Mouse (Mus musculus) G1E (cell line): ENCODE data around the gene Kndc1. TPM values are rescaled to one million over a fixed set of nuclear protein-coding genes. Genes with fewer than 3 reads are reported as not detected.

Experiments
- ATAC-seq: 2 replicates; pipeline ENCODE4 v1.8.0; 2016; ENCODE audit warnings: mild to moderate bottlenecking; ENCODE audit not compliant: insufficient number of reproducible peaks, poor library complexity, low FRiP score, severe bottlenecking; ENCODE audit errors: extremely low read depth
- DNase-seq: peaks from one replicate; pipeline ENCODE4 v3.0.0; 2012; ENCODE audit warnings: low spot score
- H3K27me3 ChIP-seq: 2 replicates; pipeline ENCODE4 v1.6.1; 2012; ENCODE audit warnings: mild to moderate bottlenecking, low read length, inconsistent platforms; ENCODE audit not compliant: insufficient read depth
- H3K36me3 ChIP-seq: replicated peaks from 2 replicates; pipeline ENCODE3; 2012; ENCODE audit warnings: mild to moderate bottlenecking, inconsistent platforms
- H3K4me1 ChIP-seq: 2 replicates; pipeline ENCODE4 v1.6.1; 2012; ENCODE audit warnings: low read depth, low read length, inconsistent platforms, mixed read lengths; ENCODE audit not compliant: insufficient read depth
- H3K4me3 ChIP-seq: 2 replicates; pipeline ENCODE4 v1.5.1; 2012; ENCODE audit warnings: low read depth, mild to moderate bottlenecking, inconsistent platforms, low read length, moderate library complexity, mixed read lengths
- H3K9me3 ChIP-seq: replicated peaks from 2 replicates; pipeline ENCODE4 v1.6.1; 2012; ENCODE audit warnings: inconsistent platforms
- CTCF ChIP-seq: IDR thresholded peaks from 2 replicates; pipeline ENCODE4 v1.5.1; 2012; ENCODE audit warnings: low read depth, low read length, inconsistent platforms, mixed read lengths
- GATA1 ChIP-seq: IDR thresholded peaks from 2 replicates; pipeline ENCODE4 v1.6.1; 2012; ENCODE audit warnings: borderline replicate concordance, low read length, inconsistent platforms, mixed read lengths
- GATA2 ChIP-seq: IDR thresholded peaks from 2 replicates; pipeline ENCODE4 v1.6.1; 2012; ENCODE audit warnings: low read depth, low read length, inconsistent platforms, borderline replicate concordance
- POLR2AphosphoS5 ChIP-seq: IDR thresholded peaks from 2 replicates; pipeline ENCODE4 v1.6.1; 2012; ENCODE audit warnings: low read depth, low read length, inconsistent platforms; ENCODE audit not compliant: insufficient replicate concordance
- TAL1 ChIP-seq: conservative IDR thresholded peaks from 2 replicates; pipeline ENCODE4 v1.6.1; 2012; ENCODE audit warnings: low read depth, low read length, inconsistent platforms, mixed read lengths
- polyA plus RNA-seq: library from polyadenylated mRNA; stranded (reverse); fragments of >175 nt; gene quantifications from 2 replicates; pipeline ENCODE4 v1.2.3, GENCODE M21; 2012
- total RNA-seq, 2 experiments: library from RNA; stranded (forward) in 1 of 2; stranded (reverse) in 1 of 2; fragments of 200-1000 nt in 1 of 2; fragments of >200 nt in 1 of 2; fragmentation: Nextera tagmentation in 1 of 2; gene quantifications; 2 replicates each; pipeline ENCODE4 v1.2.3; 2014 to 2017

Kndc1 gene
- total and polyA plus RNA-seq, 3 experiments = 0.38 TPM; not detected in 2

- Histone ChIP-seq H3K27me3 (peaks cover under 1% of the 10 kb centered on the region; the same call in 1 of the 2 replicates), H3K4me1 (no peaks in the 10 kb centered on the region), H3K9me3 (peaks cover 29% of the 10 kb centered on the region), H3K36me3 (no peaks in the 10 kb centered on the region), H3K4me3 (no peak overlapping the region)
- no peak for TF ChIP-seq POLR2AphosphoS5
- no peak for TF ChIP-seq CTCF
- TF ChIP-seq GATA1 = no peak
- no peak for TF ChIP-seq TAL1
- TF ChIP-seq GATA2 = no peak
- DNase-seq = no peak
- no peak for ATAC-seq
These were observed 15.0 kb downstream of the Kndc1 start for GRCm38 (mm10) chr7:139909469-139909868.

- Histone ChIP-seq H3K4me3 (no peak overlapping the region), H3K4me1 (no peaks in the 10 kb centered on the region), H3K36me3 (no peaks in the 10 kb centered on the region), H3K27me3 (peaks cover 3% of the 10 kb centered on the region; the same call in 1 of the 2 replicates), H3K9me3 (peaks cover 31% of the 10 kb centered on the region)
- DNase-seq (no peak), ATAC-seq (no peak)
- no peak for TF ChIP-seq GATA2
These were observed 15.8 kb downstream of the Kndc1 start for GRCm38 (mm10) chr7:139910204-139910835.

DNA sequence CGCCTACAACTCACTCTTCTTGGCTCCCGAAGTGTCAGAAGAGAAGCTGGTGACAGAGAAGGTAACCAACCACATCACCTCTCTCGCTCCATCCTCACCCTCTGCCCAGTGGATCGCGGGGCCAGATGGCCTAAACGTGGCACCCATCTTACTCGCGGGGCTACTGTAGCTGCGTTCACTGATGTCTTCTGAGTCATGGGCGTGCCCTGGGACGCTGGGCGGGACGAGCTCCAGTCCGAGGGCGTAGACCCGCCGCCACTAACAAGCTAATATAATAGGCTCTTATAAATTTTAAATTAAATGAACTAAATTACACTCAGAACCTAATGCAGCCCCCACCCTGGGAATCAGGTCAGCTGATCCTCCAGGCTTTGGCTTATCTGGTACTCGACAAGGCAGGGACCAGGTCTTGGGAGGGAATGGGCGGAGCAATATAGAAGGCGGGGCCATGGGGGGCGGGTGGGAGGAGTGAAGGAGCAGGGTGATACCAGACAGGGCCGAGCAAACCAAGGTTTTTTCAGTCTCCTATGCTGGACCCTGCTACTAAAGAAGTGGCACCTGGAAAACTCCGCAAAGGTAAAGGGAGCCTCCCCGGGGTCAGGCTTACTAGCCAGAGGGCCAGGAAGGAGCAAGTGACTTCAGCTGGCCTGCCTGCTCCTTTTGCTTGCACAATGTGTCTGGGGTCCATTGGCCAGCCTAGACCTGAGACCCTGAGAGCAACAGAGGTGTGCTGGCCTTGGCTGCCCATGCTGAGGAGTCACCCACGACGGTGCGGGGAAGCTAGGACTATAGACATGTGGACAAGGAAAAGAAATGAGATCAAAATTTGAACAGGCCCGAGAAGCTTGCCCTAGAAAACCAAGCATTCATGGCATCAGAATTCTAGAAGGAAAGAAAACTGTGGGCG, 19.9 kb downstream of the Kndc1 start:
- H3K27me3 ChIP-seq = peaks cover 6% of the 10 kb centered on the region; the same call in 1 of the 2 replicates
- peaks cover 26% of the 10 kb centered on the region for H3K9me3 ChIP-seq
- no peak overlapping the region for H3K4me3 ChIP-seq
- no peaks in the 10 kb centered on the region for H3K36me3 ChIP-seq
- no peak for ATAC-seq
- H3K4me1 ChIP-seq = no peaks in the 10 kb centered on the region
- DNase-seq = no peak
- TF ChIP-seq TAL1 (no peak), POLR2AphosphoS5 (no peak), GATA1 (no peak)

DNA sequence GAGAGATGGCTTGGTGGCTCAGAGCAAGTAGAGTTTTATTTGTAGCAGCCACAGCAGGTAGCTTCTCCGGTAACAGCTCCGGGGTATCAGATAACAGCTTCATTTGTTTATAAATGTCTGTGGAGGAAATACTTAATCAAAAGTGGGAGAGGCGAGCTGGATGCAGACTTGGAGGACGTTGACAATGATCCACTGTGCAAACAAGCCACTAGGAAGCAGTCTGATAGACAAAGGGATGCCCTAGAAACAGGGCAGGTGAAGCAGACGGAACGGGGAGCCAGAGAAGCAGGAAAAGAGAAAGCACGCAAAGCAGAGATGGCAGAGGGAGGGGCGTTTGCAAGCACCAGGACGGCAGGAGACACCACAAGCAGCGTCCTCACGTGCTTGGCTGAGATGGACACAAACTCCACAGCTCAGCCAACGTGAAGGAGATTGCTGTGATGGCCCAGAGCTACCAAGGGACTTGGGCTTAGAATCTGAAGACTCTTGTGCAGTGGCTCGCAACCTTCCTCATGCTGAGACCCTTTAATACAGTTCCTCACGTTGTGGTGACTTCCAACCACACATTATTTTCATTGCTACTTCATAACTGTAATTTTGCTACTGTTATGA, 21.3 kb downstream of the Kndc1 start:
- Histone ChIP-seq H3K27me3 (peaks cover 6% of the 10 kb centered on the region; the same call in 1 of the 2 replicates), H3K36me3 (no peaks in the 10 kb centered on the region), H3K9me3 (peaks cover 34% of the 10 kb centered on the region), H3K4me3 (no peak overlapping the region), H3K4me1 (no peaks in the 10 kb centered on the region)
- ATAC-seq (no peak), DNase-seq (no peak)
- TF ChIP-seq GATA2 (no peak), CTCF (no peak), TAL1 (no peak), POLR2AphosphoS5 (no peak), GATA1 (no peak)

DNA sequence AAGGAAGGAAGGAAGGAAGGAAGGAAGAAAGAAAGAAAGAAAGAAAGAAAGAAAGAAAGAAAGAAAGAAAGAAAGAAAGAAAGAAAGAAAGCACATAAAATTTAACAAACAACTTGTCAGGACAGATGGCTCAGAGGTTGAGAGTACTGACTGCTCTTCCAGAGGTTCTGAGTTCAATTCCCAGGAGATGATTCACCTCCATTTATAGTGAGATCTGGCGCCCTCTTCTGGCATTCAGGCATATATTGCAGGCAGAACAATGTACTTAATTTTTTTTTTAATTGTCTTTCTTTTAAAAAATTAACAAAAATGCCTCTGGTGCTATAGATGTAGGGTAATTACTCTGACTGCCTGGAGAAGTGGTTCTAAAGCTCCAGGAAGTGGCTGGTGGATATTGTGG, 21.8 kb downstream of the Kndc1 start:
- peaks cover 6% of the 10 kb centered on the region; the same call in 1 of the 2 replicates for H3K27me3 ChIP-seq
- H3K9me3 ChIP-seq = peaks cover 40% of the 10 kb centered on the region
- TF ChIP-seq GATA2 (no peak), POLR2AphosphoS5 (no peak), TAL1 (no peak), GATA1 (no peak), CTCF (no peak)
- no peaks in the 10 kb centered on the region for H3K4me1 ChIP-seq
- ATAC-seq (no peak), DNase-seq (no peak)
- no peaks in the 10 kb centered on the region for H3K36me3 ChIP-seq
- H3K4me3 ChIP-seq = no peak overlapping the region

- ATAC-seq (no peak), DNase-seq (no peak)
- Histone ChIP-seq H3K27me3 (peaks cover 6% of the 10 kb centered on the region; the same call in 1 of the 2 replicates), H3K36me3 (no peaks in the 10 kb centered on the region), H3K4me3 (no peak overlapping the region), H3K4me1 (no peaks in the 10 kb centered on the region), H3K9me3 (peaks cover 39% of the 10 kb centered on the region)
- TF ChIP-seq CTCF (no peak), GATA2 (no peak), TAL1 (no peak), POLR2AphosphoS5 (no peak), GATA1 (no peak)
These were observed 23.8 kb downstream of the Kndc1 start for GRCm38 (mm10) chr7:139918262-139918661.
